Mouse (Mus musculus) cerebellum, adult 2 months (tissue): ENCODE data around the gene Bora.

Experiments used
- CTCF ChIP-seq: fragments of 200-500 bp; IDR thresholded peaks from 2 replicates; pipeline ENCODE4 v1.5.1; 2011; ENCODE audit warnings: low read depth, mild to moderate bottlenecking, control low read depth, low read length, moderate library complexity, borderline replicate concordance; ENCODE audit not compliant: insufficient read depth
- POLR2A ChIP-seq: fragments of 200-500 bp; IDR thresholded peaks from 2 replicates; pipeline ENCODE4 v1.6.1; 2011; ENCODE audit warnings: low read length, control low read depth, borderline replicate concordance; ENCODE audit not compliant: insufficient read depth

GRCm38 (mm10) chr14:99088947-99089346 is 42.9 kb downstream of the Bora start:
- TF ChIP-seq POLR2A = no peak
- TF ChIP-seq CTCF = no peak
